Mouse (Mus musculus): ENCODE results near the gene Rb1. TPM values are rescaled to one million over a fixed set of nuclear protein-coding genes. Genes with fewer than 3 reads are reported as not detected.

Rb1 gene
- polyA plus RNA-seq, 1 experiment from 2014 or later: 37.3 TPM

DNA sequence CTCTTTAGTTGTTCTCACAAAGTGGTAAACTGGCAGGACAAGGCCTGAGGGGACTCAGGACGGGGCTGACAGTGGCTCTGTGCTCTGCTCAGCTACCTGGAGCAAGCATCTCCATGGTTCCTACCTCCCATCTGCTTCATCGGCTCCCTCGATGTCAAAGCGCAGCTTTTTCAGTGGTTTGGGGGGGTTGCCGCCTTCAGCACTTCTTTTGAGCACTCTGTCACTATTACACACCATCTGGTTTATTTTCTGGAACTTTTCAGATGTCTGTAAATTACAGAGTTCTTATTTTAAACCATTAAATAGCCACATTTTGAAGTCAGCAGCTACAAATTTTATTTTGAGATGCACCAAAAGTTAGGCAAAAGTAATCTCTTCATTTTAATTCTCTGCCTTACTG, 126.6 kb downstream of the Rb1 start:
- H3K27ac ChIP-seq (ENCODE audit: low read depth, low read length): no peak overlapping the region
- 61% methylated on average over 5 of the region's 5 CpGs for WGBS
- H3K9me3 ChIP-seq (ENCODE audit: control insufficient read depth, low read length): no peaks in the 10 kb centered on the region; the same call in 1 of the 2 replicates
- H3K36me3 ChIP-seq (ENCODE audit: control insufficient read depth, insufficient read depth, low read length): peaks cover 3% of the 10 kb centered on the region; the same call in 1 of the 2 replicates
- no peak overlapping the region for H3K4me3 ChIP-seq (ENCODE audit: low read depth, low read length)
- H3K9ac ChIP-seq (ENCODE audit: low read length): no peak overlapping the region
- no peaks in the 10 kb centered on the region for H3K4me1 ChIP-seq (replicated peaks; ENCODE audit: control insufficient read depth, insufficient read depth, low read length)
- ATAC-seq (replicated peaks; ENCODE audit: low FRiP score) (no peak), DNase-seq (ENCODE audit: low spot score) (no peak)
- no peak overlapping the region for H3K4me2 ChIP-seq (ENCODE audit: low read depth, low read length, severe bottlenecking)
- H3K27me3 ChIP-seq (ENCODE audit: control insufficient read depth, insufficient read depth, low read length): no peaks in the 10 kb centered on the region

GRCm38 (mm10) chr14:73186875-73187274, 138.7 kb downstream of the Rb1 start:
- no peak for DNase-seq (ENCODE audit: low spot score)
- no peak overlapping the region for H3K27ac ChIP-seq (ENCODE audit: low read depth, low read length)
- WGBS: 89% methylated on average over 7 of the region's 7 CpGs
- no peak overlapping the region for H3K4me3 ChIP-seq (ENCODE audit: low read depth, low read length)
- peaks cover 3% of the 10 kb centered on the region; the same call in 1 of the 2 replicates for H3K9me3 ChIP-seq (ENCODE audit: control insufficient read depth, low read length)
- H3K4me1 ChIP-seq (replicated peaks; ENCODE audit: control insufficient read depth, insufficient read depth, low read length): no peaks in the 10 kb centered on the region
- no peaks in the 10 kb centered on the region for H3K27me3 ChIP-seq (ENCODE audit: control insufficient read depth, insufficient read depth, low read length)
- H3K36me3 ChIP-seq (ENCODE audit: control insufficient read depth, insufficient read depth, low read length): peaks cover 12% of the 10 kb centered on the region
- no peak overlapping the region for H3K9ac ChIP-seq (ENCODE audit: low read length)
- no peak overlapping the region for H3K4me2 ChIP-seq (ENCODE audit: low read depth, low read length, severe bottlenecking)
- no peak for ATAC-seq (replicated peaks; ENCODE audit: low FRiP score)

DNA sequence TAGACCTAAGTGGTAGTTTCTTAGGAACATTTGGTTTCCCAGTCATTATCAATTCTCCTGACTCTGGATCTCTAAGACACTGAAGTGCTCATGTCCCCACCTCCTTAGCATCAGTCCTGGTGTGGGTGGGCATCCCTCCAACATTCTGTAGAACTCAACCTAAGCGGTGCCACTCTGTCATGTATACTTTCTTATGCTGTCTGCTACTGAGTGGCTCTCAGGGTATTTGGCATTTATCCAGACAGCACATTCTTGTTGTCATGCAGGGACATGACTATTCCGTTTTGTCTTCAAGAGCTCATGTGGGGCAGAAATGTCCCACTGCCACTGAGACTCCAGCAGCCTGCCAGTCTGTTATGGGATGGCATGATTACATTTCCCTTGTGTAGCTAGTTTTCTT, 144.5 kb downstream of the Rb1 start:
- Histone ChIP-seq H3K4me2 (ENCODE audit: low read depth, low read length, severe bottlenecking) (no peak overlapping the region), H3K4me1 (replicated peaks; ENCODE audit: control insufficient read depth, insufficient read depth, low read length) (no peaks in the 10 kb centered on the region), H3K9ac (ENCODE audit: low read length) (no peak overlapping the region), H3K4me3 (ENCODE audit: low read depth, low read length) (no peak overlapping the region), H3K27me3 (ENCODE audit: control insufficient read depth, insufficient read depth, low read length) (no peaks in the 10 kb centered on the region), H3K9me3 (ENCODE audit: control insufficient read depth, low read length) (peaks cover 3% of the 10 kb centered on the region; the same call in 1 of the 2 replicates), H3K27ac (ENCODE audit: low read depth, low read length) (no peak overlapping the region), H3K36me3 (ENCODE audit: control insufficient read depth, insufficient read depth, low read length) (peaks cover 13% of the 10 kb centered on the region; the same call in 1 of the 2 replicates)
- no peak for ATAC-seq (replicated peaks; ENCODE audit: low FRiP score)
- no peak for DNase-seq (ENCODE audit: low spot score)
- 91% methylated on average over 2 of the region's 2 CpGs for WGBS

- Histone ChIP-seq H3K4me2 (ENCODE audit: low read depth, low read length, severe bottlenecking) (no peak overlapping the region), H3K4me1 (replicated peaks; ENCODE audit: control insufficient read depth, insufficient read depth, low read length) (no peaks in the 10 kb centered on the region), H3K27me3 (ENCODE audit: control insufficient read depth, insufficient read depth, low read length) (no peaks in the 10 kb centered on the region), H3K27ac (ENCODE audit: low read depth, low read length) (no peak overlapping the region), H3K4me3 (ENCODE audit: low read depth, low read length) (no peak overlapping the region), H3K9ac (ENCODE audit: low read length) (no peak overlapping the region), H3K36me3 (ENCODE audit: control insufficient read depth, insufficient read depth, low read length) (peaks cover 13% of the 10 kb centered on the region; the same call in 1 of the 2 replicates), H3K9me3 (ENCODE audit: control insufficient read depth, low read length) (peaks cover 3% of the 10 kb centered on the region; the same call in 1 of the 2 replicates)
- ATAC-seq (replicated peaks; ENCODE audit: low FRiP score) (no peak), DNase-seq (ENCODE audit: low spot score) (no peak)
- WGBS: 88% methylated on average over 3 of the region's 3 CpGs
These were observed 145.0 kb downstream of the Rb1 start for GRCm38 (mm10) chr14:73180671-73181070.

DNA sequence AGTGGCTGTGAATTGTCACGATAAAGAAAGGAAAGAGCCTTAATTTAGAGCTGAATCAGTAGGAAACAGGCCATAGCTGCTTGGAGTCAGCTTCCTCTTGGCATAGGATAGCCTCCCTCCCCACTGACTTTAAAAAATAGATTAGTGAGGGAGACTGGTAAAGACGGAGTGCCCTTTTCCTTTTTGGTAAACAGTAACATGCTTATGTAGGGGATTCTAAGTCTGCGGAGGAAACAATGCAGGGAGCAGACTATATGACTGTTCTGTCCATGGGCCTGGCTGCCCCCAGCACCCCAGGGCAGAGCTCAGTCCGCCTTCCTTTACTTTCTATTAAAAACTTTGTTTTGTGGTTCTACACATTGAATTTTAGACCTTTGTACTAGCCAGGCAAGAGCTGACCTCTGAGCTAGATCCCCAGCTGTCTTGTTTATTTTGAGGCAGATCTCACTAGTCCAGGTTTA, 146.4 kb downstream of the Rb1 start:
- DNase-seq (ENCODE audit: low spot score) (no peak), ATAC-seq (replicated peaks; ENCODE audit: low FRiP score) (no peak)
- Histone ChIP-seq H3K27ac (ENCODE audit: low read depth, low read length) (no peak overlapping the region), H3K4me1 (replicated peaks; ENCODE audit: control insufficient read depth, insufficient read depth, low read length) (no peaks in the 10 kb centered on the region), H3K4me3 (ENCODE audit: low read depth, low read length) (no peak overlapping the region), H3K9me3 (ENCODE audit: control insufficient read depth, low read length) (no peaks in the 10 kb centered on the region; the same call in 1 of the 2 replicates), H3K4me2 (ENCODE audit: low read depth, low read length, severe bottlenecking) (no peak overlapping the region), H3K27me3 (ENCODE audit: control insufficient read depth, insufficient read depth, low read length) (no peaks in the 10 kb centered on the region), H3K9ac (ENCODE audit: low read length) (no peak overlapping the region), H3K36me3 (ENCODE audit: control insufficient read depth, insufficient read depth, low read length) (peaks cover 9% of the 10 kb centered on the region; the same call in 1 of the 2 replicates)
- 86% methylated on average over 4 of the region's 4 CpGs for WGBS

DNA sequence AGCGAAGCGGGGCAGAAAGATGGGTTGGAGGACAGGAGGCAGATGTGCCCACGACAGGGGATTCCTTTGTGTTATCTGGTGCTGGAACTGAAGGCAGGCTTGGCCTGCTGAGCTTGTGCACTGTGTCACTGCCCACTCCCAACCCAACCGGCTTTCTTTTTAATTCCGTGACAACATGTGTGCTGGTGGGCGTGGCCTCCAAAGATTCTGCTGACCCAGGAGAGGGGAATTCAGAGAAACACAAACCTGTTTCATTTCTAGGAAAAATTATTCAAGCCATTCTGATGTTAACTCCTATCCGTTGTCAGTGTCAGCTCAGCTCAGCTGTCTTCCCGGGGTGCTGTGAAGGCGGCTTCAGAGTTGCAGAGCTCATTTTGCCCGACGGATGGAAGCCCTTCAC, 147.7 kb downstream of the Rb1 start:
- peaks cover 8% of the 10 kb centered on the region; the same call in 1 of the 2 replicates for H3K36me3 ChIP-seq (ENCODE audit: control insufficient read depth, insufficient read depth, low read length)

DNA sequence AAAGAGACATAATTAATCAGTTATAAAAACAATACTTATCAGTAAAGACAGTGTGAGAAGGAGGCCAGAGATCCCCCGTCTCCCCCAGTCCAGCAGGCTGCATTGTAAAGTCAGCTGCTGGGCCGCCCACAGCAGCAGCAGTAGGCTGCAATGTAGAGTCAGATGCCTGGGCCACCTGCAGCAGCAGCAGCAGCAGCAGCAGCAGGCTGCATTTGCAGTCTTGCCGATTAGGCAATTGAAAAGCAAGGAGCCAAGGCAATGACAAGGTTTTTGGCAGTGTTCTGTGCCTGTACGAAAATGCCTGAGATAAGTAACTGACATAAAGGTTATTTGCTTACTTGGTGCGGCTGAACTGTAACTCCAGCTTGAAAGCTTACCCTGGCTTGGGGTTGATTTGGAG, 149.4 kb downstream of the Rb1 start:
- WGBS: 90% methylated on average over 5 of the region's 5 CpGs
- H3K36me3 ChIP-seq (ENCODE audit: control insufficient read depth, insufficient read depth, low read length): peaks cover 6% of the 10 kb centered on the region; the same call in 1 of the 2 replicates
- H3K9me3 ChIP-seq (ENCODE audit: control insufficient read depth, low read length): no peaks in the 10 kb centered on the region
- H3K4me3 ChIP-seq (ENCODE audit: low read depth, low read length): no peak overlapping the region
- no peaks in the 10 kb centered on the region for H3K27me3 ChIP-seq (ENCODE audit: control insufficient read depth, insufficient read depth, low read length)
- no peak overlapping the region for H3K9ac ChIP-seq (ENCODE audit: low read length)
- no peak for DNase-seq (ENCODE audit: low spot score)
- no peak for ATAC-seq (replicated peaks; ENCODE audit: low FRiP score)
- no peak overlapping the region for H3K27ac ChIP-seq (ENCODE audit: low read depth, low read length)
- H3K4me1 ChIP-seq (replicated peaks; ENCODE audit: control insufficient read depth, insufficient read depth, low read length): no peaks in the 10 kb centered on the region
- H3K4me2 ChIP-seq (ENCODE audit: low read depth, low read length, severe bottlenecking): no peak overlapping the region

More for the DNA sequence above, 147.7 kb downstream of the Rb1 start:
- Histone ChIP-seq H3K4me2 (ENCODE audit: low read depth, low read length, severe bottlenecking) (no peak overlapping the region), H3K27ac (ENCODE audit: low read depth, low read length) (no peak overlapping the region), H3K9ac (ENCODE audit: low read length) (no peak overlapping the region), H3K4me1 (replicated peaks; ENCODE audit: control insufficient read depth, insufficient read depth, low read length) (no peaks in the 10 kb centered on the region), H3K9me3 (ENCODE audit: control insufficient read depth, low read length) (no peaks in the 10 kb centered on the region), H3K4me3 (ENCODE audit: low read depth, low read length) (no peak overlapping the region), H3K27me3 (ENCODE audit: control insufficient read depth, insufficient read depth, low read length) (no peaks in the 10 kb centered on the region)
- 88% methylated on average over 11 of the region's 11 CpGs for WGBS
- DNase-seq (ENCODE audit: low spot score): no peak
- no peak for ATAC-seq (replicated peaks; ENCODE audit: low FRiP score)

- no peak overlapping the region for H3K27ac ChIP-seq (ENCODE audit: low read depth, low read length)
- peaks cover 6% of the 10 kb centered on the region; the same call in 1 of the 2 replicates for H3K36me3 ChIP-seq (ENCODE audit: control insufficient read depth, insufficient read depth, low read length)
- no peak for ATAC-seq (replicated peaks; ENCODE audit: low FRiP score)
- H3K4me1 ChIP-seq (replicated peaks; ENCODE audit: control insufficient read depth, insufficient read depth, low read length): no peaks in the 10 kb centered on the region
- WGBS: 92% methylated on average over 6 of the region's 6 CpGs
- no peak overlapping the region for H3K4me2 ChIP-seq (ENCODE audit: low read depth, low read length, severe bottlenecking)
- H3K27me3 ChIP-seq (ENCODE audit: control insufficient read depth, insufficient read depth, low read length): no peaks in the 10 kb centered on the region
- H3K4me3 ChIP-seq (ENCODE audit: low read depth, low read length): no peak overlapping the region
- no peak for DNase-seq (ENCODE audit: low spot score)
- H3K9ac ChIP-seq (ENCODE audit: low read length): no peak overlapping the region
- H3K9me3 ChIP-seq (ENCODE audit: control insufficient read depth, low read length): no peaks in the 10 kb centered on the region
These were observed 149.8 kb downstream of the Rb1 start for GRCm38 (mm10) chr14:73175814-73176213.

DNA sequence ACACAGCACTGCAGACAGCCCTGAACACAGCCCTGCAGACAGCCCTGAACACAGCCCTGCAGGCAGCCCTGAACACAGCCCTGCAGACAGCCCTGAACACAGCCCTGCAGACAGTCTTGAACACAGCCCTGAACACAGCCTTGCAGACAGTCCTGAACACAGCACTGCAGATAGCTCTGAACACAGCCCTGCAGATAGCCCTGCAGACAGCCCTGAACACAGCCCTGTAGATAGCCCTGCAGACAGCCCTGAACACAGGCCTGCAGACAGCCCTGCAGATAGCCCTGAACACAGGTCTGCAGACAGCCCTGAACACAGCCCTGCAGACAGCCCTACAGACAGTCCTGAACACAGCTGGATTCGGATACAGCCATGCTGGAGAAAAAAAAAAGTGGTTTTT, 150.6 kb downstream of the Rb1 start:
- H3K9me3 ChIP-seq (ENCODE audit: control insufficient read depth, low read length): no peaks in the 10 kb centered on the region
- no peak for DNase-seq (ENCODE audit: low spot score)
- H3K27me3 ChIP-seq (ENCODE audit: control insufficient read depth, insufficient read depth, low read length): no peaks in the 10 kb centered on the region
- H3K4me2 ChIP-seq (ENCODE audit: low read depth, low read length, severe bottlenecking): no peak overlapping the region
- peaks cover 6% of the 10 kb centered on the region; the same call in 1 of the 2 replicates for H3K36me3 ChIP-seq (ENCODE audit: control insufficient read depth, insufficient read depth, low read length)
- H3K4me3 ChIP-seq (ENCODE audit: low read depth, low read length): no peak overlapping the region
- no peak for ATAC-seq (replicated peaks; ENCODE audit: low FRiP score)
- no peaks in the 10 kb centered on the region for H3K4me1 ChIP-seq (replicated peaks; ENCODE audit: control insufficient read depth, insufficient read depth, low read length)
- H3K9ac ChIP-seq (ENCODE audit: low read length): no peak overlapping the region
- H3K27ac ChIP-seq (ENCODE audit: low read depth, low read length): no peak overlapping the region
- WGBS: 92% methylated on average over 1 of the region's 1 CpGs

Measured in forebrain, embryonic 11.5 days (tissue).